Mouse (Mus musculus) limb, embryonic 13.5 days (tissue): ENCODE results near the gene Ptf1a. TPM values are rescaled to one million over a fixed set of nuclear protein-coding genes. Genes with fewer than 3 reads are reported as not detected.
A peak's percentile ranks its signal among the peaks of the same experiment; 100 is the strongest.

ENCODE experiments used
- ATAC-seq: fragments of 200-750 bp; cut with Nextera tagmentation; 2 replicates; pipeline ENCODE4 v1.8.0; 2017; ENCODE audit warnings: low read depth, moderate number of reproducible peaks, moderate TSS enrichment; ENCODE audit not compliant: low FRiP score
- H3K27ac ChIP-seq: fragments of 300-500 bp; sonication (generic); 2 replicates; pipeline ENCODE4 v1.5.1; 2015; ENCODE audit warnings: inconsistent platforms, mild to moderate bottlenecking, moderate library complexity
- H3K27me3 ChIP-seq: fragments of 300-500 bp; sonication (generic); 2 replicates; pipeline ENCODE4 v1.6.1; 2015; ENCODE audit warnings: mild to moderate bottlenecking, inconsistent platforms
- H3K36me3 ChIP-seq: fragments of 300-500 bp; sonication (generic); 2 replicates; pipeline ENCODE4 v1.6.1; 2015; ENCODE audit warnings: inconsistent platforms, mild to moderate bottlenecking, moderate library complexity
- H3K4me1 ChIP-seq: fragments of 300-500 bp; sonication (generic); 2 replicates; pipeline ENCODE4 v1.6.1; 2015; ENCODE audit warnings: inconsistent platforms
- H3K4me2 ChIP-seq: fragments of 300-500 bp; sonication (generic); replicated peaks from 2 replicates; pipeline ENCODE4 v1.6.1; 2015; ENCODE audit warnings: inconsistent platforms, mild to moderate bottlenecking, moderate library complexity
- H3K4me3 ChIP-seq: fragments of 300-500 bp; sonication (generic); 2 replicates; pipeline ENCODE4 v1.5.1; 2015; ENCODE audit warnings: moderate library complexity, mild to moderate bottlenecking, inconsistent platforms
- H3K9ac ChIP-seq: fragments of 300-500 bp; sonication (generic); 2 replicates; pipeline ENCODE4 v1.6.1; 2015; ENCODE audit warnings: mild to moderate bottlenecking, inconsistent platforms
- H3K9me3 ChIP-seq: fragments of 300-500 bp; sonication (generic); 2 replicates; pipeline ENCODE4 v1.6.1; 2016; ENCODE audit warnings: inconsistent platforms
- WGBS: fragments of 180-500 bp; shearing (Covaris S2); methylation state at CpG from one replicate; pipeline ENCODE4 v1.1.7; 2015; 5-methylcytosine and 5-hydroxymethylcytosine counted together
- polyA plus RNA-seq: library from polyadenylated mRNA; unstranded; fragments of >200 nt; fragmentation: Nextera tagmentation; extraction: Ambion mirVana; gene quantifications from 2 replicates; pipeline ENCODE4 v1.2.1, GENCODE M21; 2015

The Ptf1a gene
- polyA plus RNA-seq, 1 experiment from 2014 or later = not detected

DNA sequence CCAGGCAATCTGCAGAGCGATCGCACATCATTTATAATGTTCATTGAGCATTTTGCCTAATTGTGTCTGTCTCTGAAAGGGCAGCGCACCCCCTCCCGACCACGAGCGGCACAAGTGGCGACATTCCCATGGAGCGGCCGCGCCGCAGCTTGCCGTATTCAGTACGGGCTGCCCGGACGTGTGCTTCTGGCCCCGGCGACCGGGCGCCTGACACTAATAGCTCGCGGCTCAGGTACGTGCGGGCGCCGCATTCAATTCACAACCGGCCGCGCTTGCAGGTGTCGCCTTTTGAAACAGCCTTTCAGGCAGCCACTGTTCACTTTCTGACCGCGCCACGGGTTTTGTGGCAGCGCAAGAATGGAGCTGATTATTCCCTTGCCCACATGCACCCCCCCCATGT, 14.7 kb upstream of the Ptf1a start:
- Histone ChIP-seq H3K9ac (no peak overlapping the region), H3K27me3 (peaks cover 92% of the 10 kb centered on the region), H3K4me2 (peak overlapping the region; percentile 37), H3K4me3 (no peak overlapping the region), H3K36me3 (no peaks in the 10 kb centered on the region), H3K27ac (no peak overlapping the region), H3K4me1 (peaks cover 17% of the 10 kb centered on the region), H3K9me3 (no peaks in the 10 kb centered on the region)
- ATAC-seq = no peak
- under 1% methylated on average over 33 of the region's 33 CpGs for WGBS

DNA sequence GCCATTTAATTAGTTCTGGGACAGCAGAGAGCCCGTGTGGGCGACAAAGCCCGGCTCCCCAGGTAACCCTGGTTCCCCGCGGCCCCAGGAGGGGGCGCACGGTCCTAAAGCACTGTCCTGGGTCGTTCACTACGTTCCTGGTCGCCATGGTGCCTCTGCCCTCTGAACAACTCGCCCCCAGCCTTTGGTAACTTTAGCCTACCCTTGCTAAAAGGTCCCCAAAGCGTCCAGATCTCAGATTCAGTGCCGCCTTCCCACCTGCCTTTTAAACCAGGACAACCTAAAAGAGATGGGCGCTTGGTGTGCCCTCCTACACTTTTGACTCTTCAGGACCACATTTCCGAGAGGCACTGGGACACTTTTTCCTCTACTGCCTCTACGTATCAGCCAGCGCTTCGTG, 14.3 kb upstream of the Ptf1a start:
- Histone ChIP-seq H3K9me3 (no peaks in the 10 kb centered on the region), H3K27me3 (peaks cover 95% of the 10 kb centered on the region), H3K4me3 (no peak overlapping the region), H3K4me1 (peaks cover 17% of the 10 kb centered on the region), H3K27ac (no peak overlapping the region), H3K9ac (no peak overlapping the region), H3K4me2 (peak overlapping the region; percentile 37), H3K36me3 (no peaks in the 10 kb centered on the region)
- no peak; the same call in 1 of the 2 replicates for ATAC-seq
- 2% methylated on average over 18 of the region's 18 CpGs for WGBS

DNA sequence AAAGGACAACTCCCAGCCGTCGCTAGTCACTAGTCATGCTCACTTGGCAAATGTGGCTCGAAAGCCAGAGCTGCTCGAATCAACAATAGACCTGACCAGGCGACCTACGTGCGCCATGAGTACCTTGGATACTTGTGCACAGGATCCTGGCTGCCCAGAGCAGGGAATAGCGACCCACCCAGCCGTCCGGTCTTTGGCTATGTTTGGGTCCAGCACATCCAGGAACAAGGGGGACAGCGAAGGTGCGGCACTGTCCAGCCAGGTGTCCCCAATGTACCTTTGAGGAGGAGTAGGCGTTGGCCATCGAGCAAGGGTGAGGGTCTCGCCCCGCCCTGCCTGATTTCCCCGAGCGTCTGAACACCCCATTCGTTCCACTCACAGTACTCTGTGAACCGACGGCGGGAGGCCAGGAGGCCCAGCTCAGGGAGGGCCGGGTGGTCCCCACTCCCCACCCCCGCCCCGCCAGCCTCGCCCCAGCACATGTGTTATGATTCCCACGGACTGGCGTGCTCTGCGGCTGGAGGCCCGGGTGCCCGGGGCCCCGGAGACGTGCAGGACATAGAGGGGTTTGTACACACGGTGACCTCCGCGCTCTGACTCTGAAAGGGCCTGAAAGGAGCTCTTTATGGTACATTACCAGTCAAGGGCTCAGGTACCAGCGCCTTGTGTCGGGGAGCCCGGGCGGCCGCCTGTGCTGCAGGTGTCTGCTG, 13.7 kb upstream of the Ptf1a start:
- Histone ChIP-seq H3K27ac (no peak overlapping the region), H3K27me3 (peaks cover 93% of the 10 kb centered on the region), H3K9me3 (no peaks in the 10 kb centered on the region), H3K4me3 (no peak overlapping the region), H3K9ac (no peak overlapping the region), H3K36me3 (no peaks in the 10 kb centered on the region), H3K4me1 (peaks cover 17% of the 10 kb centered on the region), H3K4me2 (peak overlapping the region; percentile 32)
- WGBS = 3% methylated on average over 41 of the region's 41 CpGs
- ATAC-seq = no peak; the same call in 1 of the 2 replicates

DNA sequence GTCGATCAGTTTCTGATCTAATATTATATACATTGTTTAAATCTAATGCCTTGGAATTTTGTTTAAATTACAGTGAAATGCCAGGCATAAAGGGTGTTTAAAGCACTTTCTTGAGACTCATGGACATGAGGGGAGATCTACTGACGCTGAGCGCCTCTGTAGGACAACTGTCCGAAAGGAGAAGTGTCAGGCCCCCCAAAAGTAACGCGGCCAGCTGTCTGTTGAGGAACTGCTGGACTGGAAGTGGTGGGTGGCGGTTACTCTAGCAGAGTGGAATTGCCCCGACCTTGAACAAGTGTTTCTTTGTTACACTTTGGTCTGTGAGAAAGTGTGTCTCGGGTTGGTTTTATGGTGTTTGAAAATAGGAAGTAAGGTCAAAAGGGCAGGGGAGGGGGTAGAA, 1.1 kb upstream of the Ptf1a start:
- Histone ChIP-seq H3K4me3 (no peak overlapping the region), H3K4me1 (peaks cover 23% of the 10 kb centered on the region), H3K27ac (no peak overlapping the region), H3K27me3 (peaks cover 94% of the 10 kb centered on the region), H3K9me3 (no peaks in the 10 kb centered on the region), H3K9ac (no peak overlapping the region), H3K4me2 (no peak overlapping the region), H3K36me3 (no peaks in the 10 kb centered on the region)
- ATAC-seq = no peak
- WGBS = 3% methylated on average over 9 of the region's 9 CpGs

DNA sequence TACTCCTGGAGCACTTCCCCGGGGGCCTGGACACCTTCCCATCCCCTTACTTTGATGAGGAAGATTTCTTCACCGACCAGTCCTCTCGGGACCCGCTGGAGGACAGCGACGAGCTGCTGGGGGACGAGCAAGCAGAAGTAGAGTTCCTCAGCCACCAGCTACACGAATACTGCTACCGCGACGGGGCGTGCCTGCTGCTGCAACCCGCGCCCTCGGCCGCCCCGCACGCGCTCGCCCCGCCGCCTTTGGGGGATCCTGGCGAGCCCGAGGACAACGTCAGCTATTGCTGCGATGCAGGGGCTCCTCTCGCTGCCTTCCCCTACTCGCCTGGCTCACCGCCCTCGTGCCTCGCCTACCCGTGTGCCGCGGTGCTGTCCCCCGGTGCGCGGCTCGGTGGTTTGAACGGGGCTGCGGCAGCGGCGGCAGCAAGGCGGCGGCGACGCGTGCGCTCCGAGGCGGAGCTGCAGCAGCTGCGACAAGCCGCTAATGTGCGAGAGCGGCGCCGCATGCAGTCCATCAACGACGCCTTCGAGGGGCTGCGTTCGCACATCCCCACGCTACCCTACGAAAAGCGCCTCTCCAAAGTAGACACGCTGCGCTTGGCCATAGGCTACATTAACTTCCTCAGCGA, 523 bp downstream of the Ptf1a start:
- WGBS = under 1% methylated on average over 67 of the region's 67 CpGs
- Histone ChIP-seq H3K27ac (no peak overlapping the region), H3K4me2 (peak overlapping the region; percentile 65), H3K9me3 (no peaks in the 10 kb centered on the region), H3K4me3 (peak overlapping the region; percentile 38), H3K4me1 (peaks cover 23% of the 10 kb centered on the region), H3K9ac (no peak overlapping the region), H3K27me3 (peaks cover 98% of the 10 kb centered on the region), H3K36me3 (no peaks in the 10 kb centered on the region)
- ATAC-seq = peak; percentile 15; the same call in 1 of the 2 replicates

DNA sequence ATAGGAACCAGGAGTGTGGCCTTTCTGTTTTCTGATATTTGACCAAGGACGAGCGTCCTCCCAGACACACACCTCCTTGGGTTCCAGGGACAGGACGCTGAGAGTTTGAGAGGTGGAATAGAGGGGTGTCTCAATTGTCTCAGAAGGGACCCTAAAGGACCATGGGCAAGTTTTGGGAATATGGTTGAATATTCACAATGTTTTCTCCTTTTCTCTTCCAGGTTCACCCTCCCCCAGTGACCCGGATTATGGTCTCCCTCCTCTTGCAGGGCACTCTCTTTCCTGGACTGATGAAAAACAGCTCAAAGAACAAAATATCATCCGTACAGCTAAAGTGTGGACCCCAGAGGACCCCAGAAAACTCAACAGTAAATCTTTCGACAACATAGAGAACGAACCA, 1.3 kb downstream of the Ptf1a start:
- no peak overlapping the region for H3K4me2 ChIP-seq
- no peak for ATAC-seq
- 0 out of 2 replicates have a peak overlapping the region, but pooled peaks have one; percentile 38 for H3K4me3 ChIP-seq
- no peak overlapping the region for H3K27ac ChIP-seq
- under 1% methylated on average over 7 of the region's 7 CpGs for WGBS
- H3K9me3 ChIP-seq = no peaks in the 10 kb centered on the region
- H3K4me1 ChIP-seq = peaks cover 23% of the 10 kb centered on the region
- peaks cover 98% of the 10 kb centered on the region for H3K27me3 ChIP-seq
- H3K36me3 ChIP-seq = no peaks in the 10 kb centered on the region
- no peak overlapping the region for H3K9ac ChIP-seq

DNA sequence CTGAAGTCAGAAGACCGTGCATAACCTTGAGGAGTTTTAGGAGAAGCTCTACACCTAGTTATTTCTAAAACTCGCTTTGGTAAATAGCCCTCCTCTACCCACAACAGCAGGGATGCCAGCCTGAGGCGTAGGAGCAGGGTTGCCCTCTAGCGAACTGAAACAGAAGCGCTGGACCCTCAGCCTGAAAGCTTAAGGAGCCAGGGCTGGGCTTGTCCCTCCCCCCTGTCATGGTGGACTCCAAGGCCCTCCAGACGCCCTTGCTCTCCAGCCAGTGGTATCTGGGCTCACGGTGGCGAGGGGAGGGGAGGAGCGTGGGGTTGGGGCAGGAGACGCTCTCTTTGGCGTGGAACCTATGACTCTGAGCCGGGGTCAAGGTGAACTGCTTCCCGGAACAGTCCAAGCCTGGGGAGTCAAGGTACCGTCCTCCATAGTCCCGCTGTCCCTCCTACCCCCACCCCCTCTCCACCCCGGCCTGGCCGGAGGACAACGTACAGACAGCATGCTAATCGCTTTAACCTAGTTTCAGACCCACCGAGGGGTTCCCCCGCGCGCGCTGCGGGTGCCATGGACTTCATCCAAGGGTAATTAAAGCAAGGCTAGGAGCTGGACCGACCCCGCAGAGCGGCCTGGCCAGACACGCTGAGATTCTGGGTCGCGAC, 2.7 kb downstream of the Ptf1a start:
- H3K9me3 ChIP-seq = no peaks in the 10 kb centered on the region
- WGBS = under 1% methylated on average over 29 of the region's 31 CpGs
- peak overlapping the region; percentile 47 for H3K4me2 ChIP-seq
- no peak overlapping the region for H3K9ac ChIP-seq
- H3K36me3 ChIP-seq = no peaks in the 10 kb centered on the region
- no peak overlapping the region for H3K27ac ChIP-seq
- H3K4me1 ChIP-seq = peaks cover 29% of the 10 kb centered on the region
- H3K27me3 ChIP-seq = peaks cover 98% of the 10 kb centered on the region
- ATAC-seq = no peak
- H3K4me3 ChIP-seq = peak overlapping the region; percentile 20

DNA sequence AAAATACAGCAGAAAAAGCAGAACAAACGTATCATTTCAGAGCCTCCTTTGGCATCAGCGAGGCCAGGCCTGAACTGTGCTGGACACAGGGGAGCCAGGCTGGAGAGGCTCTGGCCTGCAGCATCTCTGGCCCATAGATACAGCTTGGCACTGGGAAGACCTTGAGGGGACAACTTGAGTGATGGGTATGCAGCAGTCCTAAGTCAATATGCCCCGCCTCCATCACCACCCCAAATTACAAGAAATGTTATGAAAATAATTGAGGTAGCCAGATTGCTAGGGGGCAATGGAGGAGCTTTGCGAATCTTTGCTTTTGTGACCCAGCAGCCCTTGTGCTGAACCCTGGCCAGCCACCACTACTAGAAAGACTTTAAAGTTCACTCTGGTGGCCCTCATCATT, 3.8 kb downstream of the Ptf1a start:
- WGBS = 20% methylated on average over 4 of the region's 4 CpGs
- no peak overlapping the region for H3K9ac ChIP-seq
- no peak overlapping the region for H3K27ac ChIP-seq
- H3K27me3 ChIP-seq = peaks cover 98% of the 10 kb centered on the region
- H3K9me3 ChIP-seq = no peaks in the 10 kb centered on the region
- ATAC-seq = no peak
- no peak overlapping the region for H3K4me3 ChIP-seq
- H3K4me2 ChIP-seq = no peak overlapping the region
- no peaks in the 10 kb centered on the region for H3K36me3 ChIP-seq
- peaks cover 29% of the 10 kb centered on the region for H3K4me1 ChIP-seq

DNA sequence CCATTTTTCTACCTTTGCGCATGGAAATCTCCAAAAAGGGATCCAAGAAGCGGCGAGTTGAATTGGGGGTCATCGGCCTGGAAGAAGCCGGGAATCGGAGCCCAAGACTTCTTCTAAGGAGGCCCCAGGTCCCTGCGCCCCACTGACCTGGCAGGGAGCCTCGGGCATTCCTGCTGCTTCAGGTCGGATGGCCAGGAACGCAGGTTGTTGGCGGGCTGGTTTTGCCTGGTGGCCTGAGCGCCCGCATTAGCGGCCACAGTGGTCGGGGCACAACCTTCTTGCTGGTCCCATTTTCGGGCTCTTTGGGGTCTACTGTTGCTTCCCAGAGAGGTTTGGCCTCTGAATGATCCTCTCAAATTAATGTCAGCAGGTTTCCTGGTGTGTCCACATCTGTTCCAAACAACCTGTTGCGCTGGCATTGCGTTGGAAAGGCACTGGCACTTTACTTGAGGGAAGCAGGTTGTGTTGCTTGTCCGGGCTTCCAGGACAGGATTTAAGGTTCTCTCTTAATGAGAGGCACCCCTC, 7.1 kb downstream of the Ptf1a start:
- H3K9me3 ChIP-seq = no peaks in the 10 kb centered on the region
- H3K4me2 ChIP-seq = peak overlapping the region; percentile 42

DNA sequence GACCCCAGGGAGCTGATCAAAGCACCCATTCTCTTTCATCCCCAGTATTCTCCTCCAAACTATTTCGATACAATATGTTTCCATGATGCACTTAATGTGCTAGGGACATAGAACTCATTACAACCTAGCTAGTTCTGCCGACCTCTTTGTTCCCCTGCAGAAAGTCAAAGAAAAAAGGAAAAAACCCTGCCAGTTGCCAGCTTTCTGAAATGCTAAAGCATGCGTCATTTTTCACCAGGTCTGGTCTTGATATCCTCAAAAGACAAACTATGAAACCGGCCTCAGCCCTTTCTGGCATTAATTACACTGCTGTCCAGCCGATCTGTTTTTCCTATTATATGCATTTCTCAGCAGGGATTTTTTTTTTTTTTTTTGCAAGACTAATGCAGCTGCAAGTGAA, 9.8 kb downstream of the Ptf1a start:
- H3K4me2 ChIP-seq = peak overlapping the region; percentile 17
- no peaks in the 10 kb centered on the region for H3K36me3 ChIP-seq
- peaks cover 86% of the 10 kb centered on the region for H3K27me3 ChIP-seq
- H3K9ac ChIP-seq = no peak overlapping the region
- H3K4me3 ChIP-seq = no peak overlapping the region
- no peak overlapping the region for H3K27ac ChIP-seq
- no peaks in the 10 kb centered on the region for H3K9me3 ChIP-seq
- WGBS = 2% methylated on average over 5 of the region's 5 CpGs
- peaks cover 29% of the 10 kb centered on the region for H3K4me1 ChIP-seq
- peak; percentile 55; the same call in 1 of the 2 replicates for ATAC-seq

More for the DNA sequence above, 7.1 kb downstream of the Ptf1a start:
- no peak overlapping the region for H3K27ac ChIP-seq
- 2% methylated on average over 19 of the region's 19 CpGs for WGBS
- peaks cover 99% of the 10 kb centered on the region for H3K27me3 ChIP-seq
- no peak overlapping the region for H3K9ac ChIP-seq
- ATAC-seq = no peak
- peak overlapping the region; percentile 21 for H3K4me3 ChIP-seq
- H3K36me3 ChIP-seq = no peaks in the 10 kb centered on the region
- H3K4me1 ChIP-seq = peaks cover 37% of the 10 kb centered on the region

DNA sequence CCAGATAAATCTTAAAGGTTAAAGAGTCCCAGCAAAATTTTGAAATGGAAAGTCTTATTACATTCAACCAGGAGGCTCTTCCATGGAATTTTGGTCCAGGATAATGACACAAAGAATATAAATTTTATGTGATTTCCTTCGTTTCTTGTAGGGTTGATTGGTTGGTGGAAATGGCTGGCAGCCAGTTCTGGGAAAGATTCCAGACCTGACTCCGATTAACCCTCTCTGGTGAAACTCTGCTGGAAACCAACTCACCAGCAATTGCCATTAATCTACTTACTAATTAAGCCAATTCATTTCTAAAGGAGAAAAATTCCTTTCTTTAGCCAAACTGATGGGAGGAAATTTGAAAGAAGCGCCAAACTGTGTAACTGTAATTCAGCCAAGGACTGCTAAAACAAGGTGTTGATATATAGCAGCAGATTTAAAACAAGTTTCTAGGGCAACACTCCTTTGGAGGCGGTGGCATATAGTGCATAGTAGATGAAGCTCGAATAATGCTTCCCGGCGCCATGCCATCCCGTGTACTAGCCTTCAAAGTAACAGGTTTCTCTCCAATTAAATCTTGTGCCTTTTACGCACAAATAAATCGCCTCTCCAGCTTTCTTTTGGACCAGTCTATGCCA, 10.5 kb downstream of the Ptf1a start:
- peak; percentile 61; the same call in 1 of the 2 replicates for ATAC-seq
- peaks cover 78% of the 10 kb centered on the region for H3K27me3 ChIP-seq

DNA sequence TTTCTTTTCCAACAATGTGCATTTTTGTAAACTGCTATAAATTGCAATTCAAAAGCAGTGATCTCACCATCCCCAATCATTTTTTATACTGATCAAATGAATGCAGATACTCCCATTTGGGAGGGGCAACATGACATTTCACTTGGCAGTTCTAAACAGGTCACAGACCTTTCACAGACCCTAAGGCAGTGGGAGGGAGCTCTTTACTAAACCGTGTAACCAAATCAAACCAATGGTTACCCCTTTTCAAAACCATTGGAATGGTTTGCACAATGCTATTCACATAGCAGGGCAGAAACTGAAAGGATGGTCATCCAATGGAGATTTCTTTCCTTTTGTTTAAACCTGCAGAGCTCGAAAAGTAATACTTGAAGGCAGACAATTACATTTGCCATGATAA, 13.3 kb downstream of the Ptf1a start:
- Histone ChIP-seq H3K9me3 (no peaks in the 10 kb centered on the region), H3K4me2 (no peak overlapping the region), H3K4me1 (peaks cover 23% of the 10 kb centered on the region), H3K27ac (no peak overlapping the region), H3K27me3 (peaks cover 56% of the 10 kb centered on the region), H3K36me3 (no peaks in the 10 kb centered on the region), H3K4me3 (no peak overlapping the region), H3K9ac (no peak overlapping the region)
- WGBS = 50% methylated on average over 2 of the region's 2 CpGs
- ATAC-seq = no peak

More for the DNA sequence above, 10.5 kb downstream of the Ptf1a start:
- Histone ChIP-seq H3K9ac (no peak overlapping the region), H3K4me3 (no peak overlapping the region), H3K4me2 (no peak overlapping the region), H3K27ac (no peak overlapping the region), H3K9me3 (no peaks in the 10 kb centered on the region), H3K36me3 (no peaks in the 10 kb centered on the region), H3K4me1 (peaks cover 29% of the 10 kb centered on the region)
- 4% methylated on average over 10 of the region's 10 CpGs for WGBS
